8 mouse cellular contexts compared by ENCODE assay signal in genomic region chr10:127059968-127060916, GRCm38 (mm10). TPM values are rescaled to one million over a fixed set of nuclear protein-coding genes. Genes with fewer than 3 reads are reported as not detected.
DNase-seq lines count a peak whose midpoint lies in the region; ATAC-seq and TF ChIP-seq lines count a peak whose summit lies in the region.

TSS of gene March9 (minus strand) at chr10:127060184.

- 0 out of 2 replicates have a peak, but pooled peaks have one; percentile 6 for TF ChIP-seq EP300 in ES-Bruce4 (IDR thresholded peaks at IDR 0.05; ENCODE audit: insufficient read depth, low read depth, low read length)

- peak within 1 kb of the TSS; percentile 90 for H3K9ac ChIP-seq in ES-Bruce4 (ENCODE audit: low read depth, poor library complexity, severe bottlenecking)
- peak within 1 kb of the TSS; percentile 79 for H3K9ac ChIP-seq in embryonic facial prominence, embryonic 12.5 days
- peak within 1 kb of the TSS; percentile 93 for H3K9ac ChIP-seq in hindbrain, embryonic 15.5 days

- no peak for TF ChIP-seq POLR2A in ES-Bruce4 (IDR thresholded peaks at IDR 0.05; ENCODE audit: insufficient read depth, low read length)

- H3K9me3 ChIP-seq in ES-Bruce4 (replicated peaks; ENCODE audit: control insufficient read depth, insufficient read depth, low read length, poor library complexity, severe bottlenecking): no peaks in the 10 kb centered on the region
- no peaks in the 10 kb centered on the region for H3K9me3 ChIP-seq in embryonic facial prominence, embryonic 12.5 days
- H3K9me3 ChIP-seq in hindbrain, embryonic 15.5 days: no peaks in the 10 kb centered on the region

- DNase-seq in adrenal gland, adult 8-10 months: peak; percentile 81
- DNase-seq in layer of hippocampus, postnatal 36 days: peak; percentile 73 to 78
- peak; percentile 67 for DNase-seq in lung, postnatal 14 days
- peak; percentile 90 to 91 for DNase-seq in right cerebral cortex, postnatal 10 days (ENCODE audit: low spot score in 2 of 2)

- H3K4me2 ChIP-seq in embryonic facial prominence, embryonic 12.5 days (replicated peaks): peak within 1 kb of the TSS; percentile 97
- peak within 1 kb of the TSS; percentile 73 for H3K4me2 ChIP-seq in hindbrain, embryonic 15.5 days

- no peaks in the 10 kb centered on the region for H3K27me3 ChIP-seq in ES-Bruce4 (ENCODE audit: control insufficient read depth, insufficient read depth, low read length, poor library complexity, severe bottlenecking)
- peaks cover 28% of the 10 kb centered on the region for H3K27me3 ChIP-seq in embryonic facial prominence, embryonic 12.5 days
- no peaks in the 10 kb centered on the region for H3K27me3 ChIP-seq in hindbrain, embryonic 15.5 days

- no peak for ATAC-seq in embryonic facial prominence, embryonic 12.5 days (ENCODE audit: insufficient number of reproducible peaks, insufficient read depth, low FRiP score, low TSS enrichment)
- peak; percentile 34 for ATAC-seq in hindbrain, embryonic 15.5 days (ENCODE audit: low FRiP score, low read depth)
- no peak for ATAC-seq in monocyte, adult 5-6 weeks (replicated peaks; ENCODE audit: insufficient number of reproducible peaks, low FRiP score, low TSS enrichment, poor library complexity, severe bottlenecking)

- H3K36me3 ChIP-seq in ES-Bruce4 (ENCODE audit: control insufficient read depth, insufficient read depth, low read length, poor library complexity, severe bottlenecking): peaks cover 12% of the 10 kb centered on the region
- H3K36me3 ChIP-seq in embryonic facial prominence, embryonic 12.5 days: peaks cover 24% of the 10 kb centered on the region
- H3K36me3 ChIP-seq in hindbrain, embryonic 15.5 days: peaks cover 28% of the 10 kb centered on the region

- peaks cover 2% of the 10 kb centered on the region for H3K4me1 ChIP-seq in ES-Bruce4 (ENCODE audit: control insufficient read depth, insufficient read depth, low read length)
- H3K4me1 ChIP-seq in embryonic facial prominence, embryonic 12.5 days: peaks cover 20% of the 10 kb centered on the region
- H3K4me1 ChIP-seq in hindbrain, embryonic 15.5 days (replicated peaks): peaks cover 55% of the 10 kb centered on the region

- H3K27ac ChIP-seq in ES-Bruce4 (ENCODE audit: insufficient read depth, low read length): 0 out of 2 replicates have a peak within 1 kb of the TSS, but pooled peaks have one; percentile 3
- peak within 1 kb of the TSS; percentile 73 for H3K27ac ChIP-seq in embryonic facial prominence, embryonic 12.5 days
- peak within 1 kb of the TSS; percentile 94 for H3K27ac ChIP-seq in hindbrain, embryonic 15.5 days (replicated peaks)

- 1% methylated on average over 56 of the region's 72 CpGs for WGBS in embryonic facial prominence, embryonic 12.5 days
- WGBS in hindbrain, embryonic 15.5 days: 2% methylated on average over 58 of the region's 72 CpGs

- TF ChIP-seq CTCF in ES-Bruce4 (IDR thresholded peaks at IDR 0.05; ENCODE audit: low read depth, low read length): no peak

- H3K4me3 ChIP-seq in ES-Bruce4 (ENCODE audit: low read depth, low read length): peak within 1 kb of the TSS; percentile 64
- H3K4me3 ChIP-seq in embryonic facial prominence, embryonic 12.5 days: peak within 1 kb of the TSS; percentile 88
- peak within 1 kb of the TSS; percentile 90 for H3K4me3 ChIP-seq in hindbrain, embryonic 15.5 days

RNA-seq across cellular contexts. Expression of gene March9, which starts in this region (rescaled TPM):
- polyA plus RNA-seq in ES-Bruce4 (2011; ENCODE audit: insufficient read depth, insufficient read length, low read depth, missing spikeins): 8.8 and 9.5 TPM in 2 replicates
- 10 to 100 TPM in 2 of 4 experiments, 1 to 10 TPM in 2; 8.9 to 11.3 (median 10.3) TPM for total RNA-seq in adrenal gland, adult 8-10 months (2022)
- 2.2 and 2.4 TPM in 2 replicates for polyA plus RNA-seq in embryonic facial prominence, embryonic 12.5 days (2016; fragmentation: Nextera tagmentation; extraction: Ambion mirVana)
- polyA plus RNA-seq in hindbrain, embryonic 15.5 days (2015; fragmentation: Nextera tagmentation; extraction: Ambion mirVana): 7.3 and 8.4 TPM in 2 replicates
- total RNA-seq in layer of hippocampus, postnatal 36 days (2021): 10 to 100 TPM; 21.3 to 21.6 TPM
- total RNA-seq in monocyte, adult 5-6 weeks (2017): 1.6 TPM in 1 of 3 replicates, not detected in the others

Comparison
In these comparisons a context has a peak if more than half of its experiments do, and no peak if none do; other contexts are left out.
1. H3K27ac ChIP-seq: peak in every context shown above with its lines; median percentile 94 in hindbrain, embryonic 15.5 days; 73 in embryonic facial prominence, embryonic 12.5 days; 3 in ES-Bruce4.